Mouse (Mus musculus) heart, embryonic 10.5 days (tissue): ENCODE measurements around the gene Creb3l1. TPM values are rescaled to one million over a fixed set of nuclear protein-coding genes. Genes with fewer than 3 reads are reported as not detected.

Source experiments
- DNase-seq: peaks from one replicate; pipeline ENCODE4 v3.0.0-alpha.2; 2017; ENCODE audit warnings: low spot score
- H3K27ac ChIP-seq: fragments of 300-500 bp; sonication (generic); 2 replicates; pipeline ENCODE4 v1.5.1; 2016; ENCODE audit warnings: mild to moderate bottlenecking
- H3K27me3 ChIP-seq: fragments of 300-500 bp; sonication (generic); 2 replicates; pipeline ENCODE4 v1.6.1; 2016; ENCODE audit warnings: mild to moderate bottlenecking; ENCODE audit not compliant: poor library complexity, insufficient read depth, severe bottlenecking
- H3K36me3 ChIP-seq: fragments of 300-500 bp; sonication (generic); 2 replicates; pipeline ENCODE4 v1.6.1; 2016; ENCODE audit warnings: mild to moderate bottlenecking, moderate library complexity
- H3K4me1 ChIP-seq: fragments of 300-500 bp; sonication (generic); 2 replicates; pipeline ENCODE4 v1.6.1; 2016; ENCODE audit warnings: mild to moderate bottlenecking
- H3K4me3 ChIP-seq: fragments of 300-500 bp; sonication (generic); 2 replicates; pipeline ENCODE4 v1.5.1; 2016; ENCODE audit warnings: mild to moderate bottlenecking, moderate library complexity
- H3K9me3 ChIP-seq: fragments of 300-500 bp; sonication (generic); 2 replicates; pipeline ENCODE4 v1.6.1; 2016; ENCODE audit warnings: mild to moderate bottlenecking, moderate library complexity
- WGBS: fragments of 180-500 bp; shearing (Covaris S2); methylation state at CpG from one replicate; pipeline ENCODE4 v1.1.7; 2016; 5-methylcytosine and 5-hydroxymethylcytosine counted together
- polyA plus RNA-seq: library from polyadenylated mRNA; unstranded; fragments of >200 nt; fragmentation: Nextera tagmentation; extraction: Ambion mirVana; gene quantifications from 2 replicates; pipeline ENCODE4 v1.2.1, GENCODE M21; 2016

Gene Creb3l1
- polyA plus RNA-seq, 1 experiment from 2014 or later = 8.6 TPM

GRCm38 (mm10) chr2:92056760-92057159 is 32.5 kb upstream of the Creb3l1 start:
- Histone ChIP-seq H3K27me3 (peaks cover 71% of the 10 kb centered on the region), H3K27ac (no peak overlapping the region), H3K4me3 (no peak overlapping the region), H3K9me3 (no peaks in the 10 kb centered on the region), H3K36me3 (no peaks in the 10 kb centered on the region), H3K4me1 (peaks cover 30% of the 10 kb centered on the region)
- peak; percentile 60 for DNase-seq
- 82% methylated on average over 13 of the region's 13 CpGs for WGBS

- DNase-seq = peak; percentile 82
- H3K4me1 ChIP-seq = peaks cover 30% of the 10 kb centered on the region
- H3K27ac ChIP-seq = peak overlapping the region; percentile 87
- no peaks in the 10 kb centered on the region for H3K9me3 ChIP-seq
- H3K27me3 ChIP-seq = peaks cover 63% of the 10 kb centered on the region
- H3K4me3 ChIP-seq = peak overlapping the region; percentile 62
- H3K36me3 ChIP-seq = no peaks in the 10 kb centered on the region
- 3% methylated on average over 14 of the region's 14 CpGs for WGBS
These were observed 31.5 kb upstream of the Creb3l1 start for GRCm38 (mm10) chr2:92055831-92056236.

GRCm38 (mm10) chr2:92055101-92055813 is 31.0 kb upstream of the Creb3l1 start:
- peaks cover 30% of the 10 kb centered on the region for H3K4me1 ChIP-seq
- H3K27ac ChIP-seq = peak overlapping the region; percentile 87
- H3K4me3 ChIP-seq = peak overlapping the region; percentile 62
- no peaks in the 10 kb centered on the region for H3K9me3 ChIP-seq
- DNase-seq = peak; percentile 94
- peaks cover 60% of the 10 kb centered on the region for H3K27me3 ChIP-seq
- 5% methylated on average over 38 of the region's 38 CpGs for WGBS
- no peaks in the 10 kb centered on the region for H3K36me3 ChIP-seq

- H3K27ac ChIP-seq = no peak overlapping the region
- no peaks in the 10 kb centered on the region for H3K36me3 ChIP-seq
- peaks cover 25% of the 10 kb centered on the region for H3K4me1 ChIP-seq
- DNase-seq = no peak
- 42% methylated on average over 2 of the region's 2 CpGs for WGBS
- H3K9me3 ChIP-seq = no peaks in the 10 kb centered on the region
- no peak overlapping the region for H3K4me3 ChIP-seq
- H3K27me3 ChIP-seq = peaks cover 54% of the 10 kb centered on the region
These were observed 28.5 kb upstream of the Creb3l1 start for GRCm38 (mm10) chr2:92052754-92053153.

GRCm38 (mm10) chr2:92052188-92052587 is 27.9 kb upstream of the Creb3l1 start:
- H3K9me3 ChIP-seq = no peaks in the 10 kb centered on the region
- no peak overlapping the region for H3K27ac ChIP-seq
- 76% methylated on average over 8 of the region's 8 CpGs for WGBS
- no peak overlapping the region for H3K4me3 ChIP-seq
- no peaks in the 10 kb centered on the region for H3K36me3 ChIP-seq
- peaks cover 51% of the 10 kb centered on the region for H3K27me3 ChIP-seq
- DNase-seq = no peak
- H3K4me1 ChIP-seq = peaks cover 29% of the 10 kb centered on the region

GRCm38 (mm10) chr2:92048034-92048690 is 23.9 kb upstream of the Creb3l1 start:
- WGBS = 55% methylated on average over 9 of the region's 9 CpGs
- Histone ChIP-seq H3K4me3 (no peak overlapping the region), H3K4me1 (peaks cover 18% of the 10 kb centered on the region), H3K9me3 (no peaks in the 10 kb centered on the region), H3K36me3 (no peaks in the 10 kb centered on the region), H3K27me3 (peaks cover 31% of the 10 kb centered on the region; the same call in 1 of the 2 replicates), H3K27ac (peak overlapping the region; percentile 49; the same call in 1 of the 2 replicates)
- DNase-seq = no peak

GRCm38 (mm10) chr2:92047601-92048000 is 23.3 kb upstream of the Creb3l1 start:
- peaks cover 26% of the 10 kb centered on the region; the same call in 1 of the 2 replicates for H3K27me3 ChIP-seq

GRCm38 (mm10) chr2:92043285-92043684 is 19.0 kb upstream of the Creb3l1 start:
- Histone ChIP-seq H3K9me3 (no peaks in the 10 kb centered on the region), H3K36me3 (no peaks in the 10 kb centered on the region)
- 85% methylated on average over 12 of the region's 12 CpGs for WGBS

More at GRCm38 (mm10) chr2:92047601-92048000, 23.3 kb upstream of the Creb3l1 start:
- peak overlapping the region; percentile 49; the same call in 1 of the 2 replicates for H3K27ac ChIP-seq
- 20% methylated on average over 4 of the region's 4 CpGs for WGBS
- no peak overlapping the region for H3K4me3 ChIP-seq
- no peaks in the 10 kb centered on the region for H3K9me3 ChIP-seq
- no peaks in the 10 kb centered on the region for H3K36me3 ChIP-seq
- peaks cover 20% of the 10 kb centered on the region for H3K4me1 ChIP-seq
- DNase-seq = no peak

GRCm38 (mm10) chr2:92041538-92041937 is 17.2 kb upstream of the Creb3l1 start:
- Histone ChIP-seq H3K36me3 (no peaks in the 10 kb centered on the region), H3K4me3 (no peak overlapping the region), H3K27ac (no peak overlapping the region), H3K27me3 (no peaks in the 10 kb centered on the region), H3K4me1 (peaks cover 15% of the 10 kb centered on the region; the same call in 1 of the 2 replicates), H3K9me3 (no peaks in the 10 kb centered on the region)
- no peak for DNase-seq
- WGBS = 72% methylated on average over 15 of the region's 15 CpGs

More at GRCm38 (mm10) chr2:92043285-92043684, 19.0 kb upstream of the Creb3l1 start:
- Histone ChIP-seq H3K27me3 (0 out of 2 replicates have a peak, but pooled peaks cover 8% of the 10 kb centered on the region), H3K27ac (no peak overlapping the region), H3K4me3 (no peak overlapping the region), H3K4me1 (peaks cover 18% of the 10 kb centered on the region)
- DNase-seq = no peak

- Histone ChIP-seq H3K27ac (no peak overlapping the region), H3K4me1 (peaks cover 10% of the 10 kb centered on the region; the same call in 1 of the 2 replicates), H3K9me3 (no peaks in the 10 kb centered on the region), H3K4me3 (no peak overlapping the region), H3K27me3 (no peaks in the 10 kb centered on the region), H3K36me3 (no peaks in the 10 kb centered on the region)
- no peak for DNase-seq
- WGBS = 72% methylated on average over 9 of the region's 9 CpGs
These were observed 10.0 kb upstream of the Creb3l1 start for GRCm38 (mm10) chr2:92034273-92034672.

GRCm38 (mm10) chr2:92030554-92030953 is 6.3 kb upstream of the Creb3l1 start:
- DNase-seq = no peak
- no peaks in the 10 kb centered on the region for H3K9me3 ChIP-seq
- peaks cover 3% of the 10 kb centered on the region; the same call in 1 of the 2 replicates for H3K27me3 ChIP-seq
- no peaks in the 10 kb centered on the region for H3K36me3 ChIP-seq
- no peak overlapping the region for H3K4me3 ChIP-seq
- H3K27ac ChIP-seq = no peak overlapping the region
- WGBS = 82% methylated on average over 8 of the region's 8 CpGs
- peaks cover 27% of the 10 kb centered on the region for H3K4me1 ChIP-seq

- DNase-seq = no peak
These were observed 5.3 kb upstream of the Creb3l1 start for GRCm38 (mm10) chr2:92029387-92030133.

More at GRCm38 (mm10) chr2:92029387-92030133, 5.3 kb upstream of the Creb3l1 start:
- H3K36me3 ChIP-seq = no peaks in the 10 kb centered on the region
- no peak overlapping the region for H3K4me3 ChIP-seq
- WGBS = 68% methylated on average over 10 of the region's 10 CpGs
- peaks cover 9% of the 10 kb centered on the region; the same call in 1 of the 2 replicates for H3K27me3 ChIP-seq
- peaks cover 27% of the 10 kb centered on the region for H3K4me1 ChIP-seq
- no peaks in the 10 kb centered on the region for H3K9me3 ChIP-seq
- no peak overlapping the region for H3K27ac ChIP-seq
